Mouse (Mus musculus): ENCODE measurements at regions not wholly inside any gene's neighbourhood (a gene's known extent, or its start where the extent isn't known, plus 50 kb on each side); places are given as distances from the start of the nearest gene placed in this dataset.

DNA sequence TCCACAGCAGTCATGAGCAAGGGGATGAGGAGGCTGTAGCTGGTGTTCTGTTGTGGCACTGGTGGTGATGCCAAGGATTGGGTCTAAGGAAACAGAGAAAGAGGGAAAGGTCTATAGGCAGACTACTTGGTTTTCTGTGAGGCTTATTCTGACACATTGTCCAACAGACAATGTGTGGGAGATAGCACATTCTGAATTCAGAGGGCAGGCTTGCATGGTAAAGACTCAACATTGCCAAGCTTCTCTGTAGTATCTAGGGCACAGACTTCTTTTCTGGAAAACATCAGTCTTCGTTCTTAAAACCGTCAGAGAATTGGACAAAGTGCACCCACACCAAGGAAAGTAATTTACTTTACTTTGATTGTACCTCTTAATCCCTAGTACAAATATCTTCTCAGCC is 218.7 kb upstream of the Tenm4 start:
- intact Hi-C loops (cut with DNase I) = no loop called here
- DNase-seq = no peak

DNA sequence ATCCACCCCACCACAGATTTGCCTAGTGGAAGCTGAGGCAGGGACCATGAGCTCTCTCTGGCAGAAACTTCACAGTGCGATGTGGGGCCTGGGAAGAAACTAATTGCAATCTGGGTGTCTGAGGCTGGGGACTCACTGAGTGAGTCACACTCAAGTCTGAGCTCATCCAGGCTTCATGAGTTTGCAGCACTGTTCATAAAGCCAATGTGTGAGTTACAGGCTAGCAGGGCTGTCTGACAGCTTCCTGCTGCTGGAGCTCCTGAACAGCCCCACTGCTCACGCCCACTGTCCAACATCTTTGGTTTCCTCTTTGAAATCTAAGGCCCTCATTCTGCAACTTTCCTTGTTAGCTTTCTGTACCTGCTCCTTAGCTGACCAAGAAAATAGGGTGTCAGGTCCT is 216.5 kb upstream of the Tenm4 start:
- no peak for DNase-seq
- intact Hi-C loops (cut with DNase I) = no loop called here

DNA sequence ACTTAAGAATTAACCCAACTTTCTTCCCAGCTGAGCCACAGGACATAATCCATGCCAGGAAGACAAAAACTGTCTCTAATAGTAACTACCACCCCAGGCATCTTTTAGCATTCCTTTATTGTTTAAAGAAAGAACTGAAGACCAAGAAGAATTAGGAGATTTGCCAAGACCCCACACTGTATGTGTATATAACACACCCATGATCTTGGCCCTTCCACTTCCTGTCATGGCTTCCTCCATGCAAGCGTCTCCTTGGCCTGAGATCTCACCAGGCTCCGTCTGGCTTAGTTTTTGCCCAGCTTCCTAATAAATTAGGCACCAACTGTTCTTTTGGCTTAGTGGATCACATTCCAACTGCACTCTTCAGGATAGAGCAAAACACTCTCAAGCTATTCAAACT is 215.9 kb upstream of the Tenm4 start:
- intact Hi-C loops (cut with DNase I) = no loop called here
- DNase-seq = no peak

DNA sequence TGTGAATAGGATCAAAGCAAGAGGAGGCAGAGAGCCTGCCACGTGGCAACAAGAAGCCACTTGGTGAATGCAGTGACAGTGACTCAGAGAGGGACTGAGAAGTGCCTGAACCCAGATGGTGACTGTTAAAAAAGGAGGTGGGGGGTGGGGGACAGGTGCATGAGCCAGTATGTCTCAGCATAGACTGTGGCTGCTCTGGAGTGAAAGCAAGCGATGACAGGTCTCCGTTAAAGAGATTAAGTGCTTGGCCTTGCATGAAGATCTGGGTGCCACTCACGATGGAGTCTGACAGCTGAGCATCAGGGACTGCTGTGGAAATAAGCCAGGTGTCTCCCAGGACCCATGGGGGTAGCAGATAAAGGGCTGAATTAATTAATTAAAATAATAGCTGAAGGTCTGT is 212.0 kb upstream of the Tenm4 start:
- DNase-seq = no peak
- intact Hi-C loops (cut with DNase I) = no loop called here

DNA sequence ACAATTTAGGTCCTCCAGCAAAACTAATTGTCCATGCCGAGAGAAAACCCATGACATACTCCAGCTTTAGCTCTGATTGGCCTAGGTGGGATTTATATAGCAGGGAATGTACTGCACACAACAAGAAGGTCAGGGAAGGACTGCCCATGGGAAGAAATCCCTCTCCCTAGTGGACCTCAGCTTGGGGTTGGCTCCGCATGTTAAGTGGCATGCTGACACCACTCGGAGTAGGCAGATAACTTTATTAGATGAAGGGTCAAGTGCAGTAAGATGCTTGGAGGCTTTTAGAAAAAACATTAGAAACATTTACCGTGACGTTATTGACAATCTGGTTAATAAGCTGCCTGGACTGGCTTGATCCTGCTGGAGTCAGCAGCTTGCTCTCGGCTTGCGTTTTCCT is 199.2 kb upstream of the Tenm4 start:
- intact Hi-C loops (cut with DNase I) = no loop called here
- DNase-seq = no peak

DNA sequence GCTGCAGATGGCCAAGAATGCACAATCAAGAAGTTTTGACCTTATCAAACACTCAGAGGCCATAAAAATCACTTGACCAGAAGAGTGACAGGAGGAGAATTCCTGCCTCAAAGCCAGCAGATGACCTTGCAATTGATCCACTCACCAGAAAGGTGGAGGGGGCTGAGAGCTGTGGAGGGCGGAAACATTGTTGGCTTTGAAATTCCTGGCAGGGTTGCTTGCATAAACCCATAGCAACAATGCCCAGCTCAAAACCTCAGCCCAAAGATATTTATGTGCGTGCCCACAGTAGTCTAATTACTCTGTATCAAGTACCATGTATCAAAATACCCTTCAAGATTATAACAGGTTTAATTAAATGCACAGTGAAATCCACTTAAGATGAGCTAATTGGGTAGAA is 197.0 kb upstream of the Tenm4 start:
- intact Hi-C loops (cut with DNase I) = no loop called here
- DNase-seq = no peak

DNA sequence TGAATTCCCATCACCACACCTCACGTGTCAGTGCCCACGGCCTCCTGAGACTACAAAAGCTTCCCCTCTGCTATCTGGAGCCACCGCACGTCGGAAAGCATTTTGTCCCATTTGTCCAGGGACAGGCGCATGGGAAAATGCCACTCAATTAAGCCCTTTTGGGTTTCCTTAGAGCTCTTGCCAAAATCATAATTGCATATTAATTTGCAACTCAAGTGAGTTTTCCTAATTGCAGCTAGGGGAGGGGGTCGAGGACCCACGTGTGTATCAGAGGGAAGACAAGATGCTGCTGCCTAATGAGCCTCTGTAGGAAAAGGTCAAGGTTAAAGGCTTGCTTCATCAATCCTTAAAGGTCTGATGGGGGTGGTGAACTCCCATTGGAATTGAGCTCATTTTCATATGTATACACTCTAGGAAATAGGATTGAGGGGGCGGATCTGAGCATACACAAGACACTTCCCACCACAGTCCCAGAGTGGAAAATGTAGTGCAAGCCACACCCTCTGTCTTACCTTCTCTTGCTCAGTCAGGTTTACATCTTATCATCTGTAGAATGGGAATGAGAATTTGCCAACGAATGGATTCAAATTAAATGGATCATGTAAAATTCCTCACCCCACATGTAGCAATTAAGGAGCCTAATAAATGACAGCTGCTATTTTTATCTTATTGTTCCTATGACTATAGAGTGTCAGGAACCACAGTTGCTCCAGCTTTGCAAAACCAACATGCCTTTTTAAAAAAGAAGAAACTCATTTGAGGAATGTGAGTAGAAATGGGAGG is 179.6 kb upstream of the Tenm4 start:
- intact Hi-C loops (cut with DNase I) = no loop called here
- DNase-seq = no peak

DNA sequence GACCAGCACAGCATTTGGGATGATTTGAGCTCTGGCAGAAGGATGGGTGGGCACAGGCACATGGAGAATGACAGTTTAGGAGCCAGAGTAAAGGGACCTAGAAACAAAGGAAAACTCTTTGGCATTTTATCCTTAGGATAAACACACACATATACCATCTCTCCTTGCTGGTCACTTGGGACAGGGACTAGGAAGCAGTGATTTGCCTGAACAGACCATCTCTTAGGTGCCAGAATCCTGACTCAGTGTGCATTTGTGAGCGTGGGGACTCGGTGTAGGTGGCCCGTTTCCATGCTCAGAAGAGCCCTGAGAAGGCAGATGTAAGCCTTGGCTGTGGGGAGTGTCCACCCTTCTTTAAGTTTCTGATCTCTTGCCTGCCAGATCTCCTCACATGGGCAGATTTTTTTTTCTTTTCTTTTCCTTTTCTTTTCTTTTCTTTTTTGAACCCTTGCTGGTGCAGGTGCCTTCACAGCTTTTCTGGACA is 179.0 kb upstream of the Tenm4 start:
- intact Hi-C loops (cut with DNase I) = no loop called here
- DNase-seq = no peak

DNA sequence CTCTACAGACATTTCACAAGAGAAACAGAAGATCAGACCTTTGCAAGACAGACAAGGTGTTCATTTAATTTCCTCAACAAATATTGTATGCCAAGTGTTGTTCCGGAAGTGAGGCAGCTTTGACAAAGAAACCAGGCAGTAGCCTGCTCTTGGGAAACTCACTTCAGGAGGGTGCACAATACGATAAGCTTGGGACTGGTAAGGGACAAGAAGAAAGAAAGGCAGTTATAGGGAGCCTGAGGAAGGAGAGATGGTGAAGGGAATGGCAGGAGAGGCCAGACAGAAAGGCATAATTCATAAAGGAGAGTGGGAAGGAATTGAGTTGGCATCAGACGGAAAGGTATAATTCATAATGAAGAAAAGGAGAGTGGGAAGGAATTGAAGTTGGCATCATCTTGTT is 178.5 kb upstream of the Tenm4 start:
- DNase-seq = no peak
- intact Hi-C loops (cut with DNase I) = no loop called here

DNA sequence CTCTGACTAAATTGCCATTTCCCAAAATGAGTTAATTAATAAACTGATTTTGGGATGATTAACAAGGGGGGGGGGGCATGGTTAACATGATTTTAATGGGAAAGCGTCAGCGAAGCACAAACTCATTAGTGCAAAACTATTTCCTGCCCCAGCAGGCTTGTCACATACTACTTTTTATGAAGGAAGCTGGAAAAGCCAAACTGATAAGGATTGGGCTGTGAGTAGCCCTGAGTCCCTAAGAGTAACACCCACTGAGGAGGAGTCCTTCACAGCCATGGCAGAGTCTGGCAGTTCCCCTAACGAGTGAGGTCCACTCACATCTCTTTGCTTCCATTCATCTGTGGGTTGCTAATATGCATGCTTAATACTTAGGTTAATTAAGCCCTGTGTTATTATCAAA is 173.9 kb upstream of the Tenm4 start:
- intact Hi-C loops (cut with DNase I) = no loop called here
- no peak for DNase-seq

DNA sequence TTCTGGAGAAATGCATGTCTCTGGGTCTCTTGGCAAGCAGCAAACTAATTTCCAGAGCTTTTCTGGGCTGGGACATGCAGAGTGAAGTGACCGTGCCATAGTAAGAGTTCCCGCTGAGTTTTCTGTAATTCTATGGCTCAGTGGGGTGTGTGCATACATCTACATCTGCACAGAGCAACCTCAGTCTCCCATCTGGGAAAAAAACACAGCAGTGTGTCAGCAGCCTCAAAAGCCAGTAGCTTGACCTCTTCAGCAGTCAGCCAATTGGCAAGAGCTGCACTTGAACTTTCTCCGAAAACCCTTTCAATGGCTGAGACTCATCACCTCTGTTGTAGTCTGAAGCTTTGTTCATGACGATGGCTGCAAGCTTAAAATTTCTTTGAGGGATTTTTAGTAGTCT is 171.9 kb upstream of the Tenm4 start:
- DNase-seq = no peak
- intact Hi-C loops (cut with DNase I) = no loop called here

DNA sequence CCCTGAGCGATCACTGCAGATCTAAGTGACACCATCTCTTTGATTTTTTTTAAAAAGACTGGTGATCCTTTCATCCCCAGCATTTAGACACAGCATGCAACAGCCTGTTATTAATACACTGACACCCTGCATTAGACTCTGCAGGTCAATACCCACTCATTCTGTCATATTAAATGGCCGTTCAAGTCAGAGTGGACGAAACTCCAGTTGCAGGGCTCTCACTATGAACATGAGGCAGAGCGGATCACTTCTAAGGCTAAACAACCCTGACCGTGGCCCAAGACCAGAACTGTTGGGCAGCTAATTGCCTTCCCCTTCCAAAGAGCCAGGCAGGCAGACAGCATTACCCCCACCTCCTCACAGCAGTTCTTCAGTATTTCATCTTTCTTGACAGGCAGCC is 168.6 kb upstream of the Tenm4 start:
- intact Hi-C loops (cut with DNase I) = no loop called here
- DNase-seq = no peak

DNA sequence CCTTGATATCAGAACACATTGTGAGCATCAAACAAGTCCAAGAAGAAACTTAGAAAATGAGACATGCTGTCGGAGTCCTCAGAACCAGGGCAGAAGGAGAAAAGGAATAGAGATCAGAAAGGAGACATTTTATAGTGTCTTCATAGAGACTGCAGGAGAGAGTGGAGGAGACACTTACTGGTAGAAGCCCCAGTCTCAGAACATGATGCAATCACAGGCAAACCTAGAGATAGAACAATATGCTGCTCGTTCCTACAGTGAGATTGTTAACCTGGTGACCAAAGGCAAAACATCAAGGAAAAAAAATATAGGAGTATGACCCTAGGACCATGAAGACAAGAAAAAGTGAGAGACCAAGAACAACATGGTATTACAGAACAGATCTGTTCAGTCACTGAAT is 164.7 kb upstream of the Tenm4 start:
- no peak for DNase-seq
- intact Hi-C loops (cut with DNase I) = no loop called here

DNA sequence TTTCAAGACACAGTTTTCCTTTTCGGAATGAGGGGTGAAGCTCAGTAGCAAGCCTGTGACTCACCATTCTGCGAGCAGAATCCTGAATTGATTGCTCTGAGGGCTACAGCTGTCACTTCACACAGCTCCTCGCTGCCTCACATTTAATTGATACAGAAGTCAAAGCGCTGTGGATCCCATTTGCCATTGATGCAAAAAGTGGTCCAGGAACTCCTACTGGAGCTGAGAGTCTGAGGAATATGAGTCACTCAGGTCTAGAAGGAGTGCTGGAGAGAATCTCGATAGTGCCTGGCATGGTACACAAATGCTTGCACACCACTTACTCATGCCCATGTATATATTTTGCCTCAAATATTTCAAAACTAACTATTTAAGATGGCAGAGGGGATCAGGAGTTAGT is 158.0 kb upstream of the Tenm4 start:
- intact Hi-C loops (cut with DNase I) = no loop called here
- no peak for DNase-seq

DNA sequence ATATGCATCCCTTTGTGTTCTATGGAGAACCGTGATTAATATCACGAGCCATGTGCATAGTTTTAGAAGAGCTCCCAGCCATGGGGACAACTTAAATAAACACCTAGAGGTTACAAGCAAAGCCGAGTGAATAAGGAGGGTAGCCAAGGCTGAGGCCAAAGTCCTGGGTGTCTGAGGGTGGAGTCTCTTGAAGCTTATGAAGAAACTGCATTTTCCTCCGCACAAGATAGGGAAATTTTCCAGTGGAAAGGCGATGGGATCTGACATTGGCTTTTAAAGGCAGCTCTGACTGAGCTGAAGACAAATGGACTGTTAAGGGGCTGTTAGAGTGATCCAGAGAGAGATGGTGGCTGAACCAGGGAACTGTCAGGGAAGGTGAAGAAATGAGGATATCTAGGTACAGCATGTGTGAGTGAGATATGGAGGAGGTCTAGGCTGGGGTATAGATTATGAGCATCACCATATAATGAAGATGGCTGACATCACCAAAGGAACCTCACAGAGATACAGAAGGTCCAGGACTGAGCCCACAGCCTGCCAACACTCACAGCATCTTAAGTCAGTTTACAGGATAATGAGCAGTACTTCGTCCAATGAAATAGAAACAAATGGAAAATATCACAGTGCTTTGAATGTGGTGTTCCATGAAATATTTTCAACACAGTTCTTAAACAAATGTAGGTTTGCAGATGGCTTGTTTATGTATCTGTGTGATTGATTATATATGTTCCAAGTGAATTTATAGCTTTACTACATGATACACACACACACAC is 153.7 kb upstream of the Tenm4 start:
- intact Hi-C loops (cut with DNase I) = no loop called here
- DNase-seq = no peak

DNA sequence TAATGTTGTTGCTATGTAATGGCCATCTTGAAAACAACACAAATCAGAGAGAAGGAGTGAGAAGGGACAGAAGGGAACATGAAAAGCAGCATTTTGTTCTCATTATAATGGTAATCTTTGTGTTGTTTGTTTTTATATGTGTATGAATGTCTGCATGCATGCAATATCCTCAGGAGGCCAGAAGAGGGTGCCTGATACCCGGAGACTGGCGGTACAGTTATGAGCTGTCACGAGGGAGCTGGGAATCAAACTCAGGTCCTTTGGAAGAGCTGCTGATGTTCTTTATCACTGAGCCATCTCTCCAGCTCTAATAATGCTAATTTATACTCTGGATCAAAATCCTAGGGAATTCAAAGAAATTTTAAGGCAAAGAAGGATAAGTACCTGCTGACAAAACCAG is 147.0 kb upstream of the Tenm4 start:
- no peak for DNase-seq
- intact Hi-C loops (cut with DNase I) = no loop called here

DNA sequence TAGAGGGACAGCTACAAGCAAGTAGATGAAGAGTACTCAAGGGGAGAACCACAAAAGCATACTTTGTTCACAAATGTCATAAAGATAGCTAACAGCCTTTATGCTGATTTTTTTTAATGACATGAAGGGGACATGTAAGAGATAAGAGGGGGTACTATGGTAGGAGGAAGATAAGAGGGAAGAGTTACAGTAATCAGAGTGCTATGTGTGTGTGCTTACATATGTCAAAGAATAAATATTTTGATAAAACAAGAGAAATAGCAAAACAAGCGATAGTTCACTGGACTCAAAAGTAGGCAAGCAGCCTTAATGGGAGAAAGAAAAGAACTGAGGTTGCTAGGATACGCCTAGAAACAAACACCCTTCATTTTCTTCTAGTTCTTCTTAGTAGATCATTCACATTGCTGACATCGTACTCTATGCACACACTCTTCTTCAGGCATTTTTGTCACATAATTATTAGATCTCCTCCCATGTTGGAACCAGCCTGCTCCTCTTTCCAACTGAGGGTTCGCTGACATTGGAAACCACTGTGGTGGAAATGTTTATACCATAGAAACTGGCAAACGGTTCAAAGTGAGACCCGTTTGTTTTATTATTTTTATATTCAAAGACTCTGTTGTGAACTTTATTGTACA is 144.1 kb upstream of the Tenm4 start:
- intact Hi-C loops (cut with DNase I) = no loop called here
- DNase-seq = no peak

DNA sequence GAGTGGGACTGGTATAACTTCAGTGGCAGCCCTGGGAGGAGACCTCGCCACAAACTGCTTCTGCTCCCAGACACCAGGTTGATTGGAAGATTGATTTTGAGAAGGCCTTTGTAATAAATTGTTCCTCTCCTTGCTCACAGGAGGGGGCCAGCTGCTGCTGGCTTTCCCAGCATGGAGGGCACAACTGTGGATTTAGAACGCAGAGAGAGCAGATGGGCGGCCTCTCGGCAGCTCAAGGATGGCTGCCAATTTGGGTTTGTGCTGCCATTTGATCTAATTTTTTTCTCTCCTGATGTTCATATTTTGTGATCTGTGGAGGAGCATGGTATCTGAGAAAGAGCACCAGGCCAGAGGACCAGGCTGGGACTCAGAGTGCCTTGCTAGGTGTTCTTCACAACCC is 137.4 kb upstream of the Tenm4 start:
- no peak for DNase-seq
- intact Hi-C loops (cut with DNase I) = no loop called here

DNA sequence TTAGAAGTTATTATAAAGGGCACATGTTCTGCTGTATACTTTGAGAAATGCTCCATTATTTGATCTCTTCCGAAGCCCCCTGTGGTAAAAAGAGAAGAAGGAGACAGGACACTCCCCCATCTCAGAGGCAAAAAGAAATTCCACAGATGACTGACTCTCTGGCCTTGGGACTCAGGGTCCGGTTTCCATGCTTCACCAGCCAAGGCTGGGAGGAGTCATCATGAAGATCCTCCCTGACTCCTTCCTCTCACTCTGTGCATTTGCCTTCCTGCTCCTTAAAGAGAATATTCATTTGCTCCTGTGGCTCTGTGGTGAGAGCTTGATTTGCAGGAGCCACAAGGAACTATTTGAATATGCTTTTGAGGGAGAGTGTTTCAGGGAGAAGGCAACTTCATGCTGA is 135.6 kb upstream of the Tenm4 start:
- no peak for DNase-seq
- intact Hi-C loops (cut with DNase I) = no loop called here

DNA sequence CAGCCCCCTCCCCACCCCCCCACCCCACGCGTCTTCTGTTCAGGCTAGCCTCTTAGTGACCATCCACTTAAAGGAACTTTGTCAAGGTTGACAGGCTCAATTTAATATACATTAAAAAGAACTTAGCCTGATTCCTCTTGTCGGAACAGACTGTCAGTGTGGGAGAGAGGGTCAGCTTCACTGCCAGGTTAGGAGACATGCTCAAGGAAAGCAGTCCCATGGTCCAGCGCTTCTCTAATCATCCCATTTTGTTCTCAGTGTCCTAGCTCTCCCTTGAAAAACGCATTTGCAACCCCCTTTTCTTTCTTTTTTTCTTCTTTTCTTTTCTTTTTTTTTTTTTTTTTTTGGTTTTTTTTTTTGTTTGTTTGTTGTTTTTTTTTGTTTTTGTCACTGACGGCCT is 131.4 kb upstream of the Tenm4 start:
- intact Hi-C loops (cut with DNase I) = no loop called here

DNA sequence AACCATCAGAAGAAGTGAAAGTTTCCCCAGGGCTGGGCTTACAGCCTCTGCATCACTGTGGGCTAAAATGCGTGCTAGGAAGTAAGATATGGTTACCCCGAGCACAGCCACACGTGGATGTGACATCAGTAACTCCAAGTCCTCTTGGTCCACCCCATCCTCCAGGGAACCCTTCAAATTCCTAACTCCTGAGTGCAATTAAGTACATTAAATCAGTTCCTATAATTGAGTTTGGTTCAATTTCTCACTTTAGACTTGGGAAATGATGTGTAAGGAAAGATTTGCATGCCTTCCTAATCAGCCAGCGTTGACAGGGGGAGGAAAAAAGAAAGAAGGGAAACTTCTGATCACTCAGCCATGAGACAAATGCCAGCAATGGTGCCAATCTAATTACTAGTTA is 129.2 kb upstream of the Tenm4 start:
- intact Hi-C loops (cut with DNase I) = no loop called here
- DNase-seq = no peak

More for the DNA sequence above, 131.4 kb upstream of the Tenm4 start:
- DNase-seq = no peak

DNA sequence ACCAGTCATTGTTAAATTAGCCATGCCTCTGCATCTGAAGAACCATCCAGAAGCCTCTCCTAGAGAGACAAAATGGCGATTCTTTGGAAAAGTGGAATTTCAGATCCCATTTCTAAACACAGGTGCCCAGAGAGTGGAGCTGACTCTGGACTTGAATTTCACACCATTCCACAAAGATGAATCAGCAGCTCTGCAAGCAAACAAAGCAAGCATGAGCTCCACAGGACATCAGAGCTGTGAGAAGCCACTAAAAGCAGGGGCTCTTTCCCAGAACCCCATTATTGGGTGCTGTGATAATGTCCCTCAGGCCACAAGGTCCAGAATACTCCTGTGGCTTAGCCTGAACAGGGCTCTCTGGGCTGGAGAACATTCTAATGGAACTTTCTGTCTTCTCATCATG is 119.4 kb upstream of the Tenm4 start:
- intact Hi-C loops (cut with DNase I) = no loop called here
- no peak for DNase-seq
